Mouse (Mus musculus) MEL-GATA-1-ER (cell line): ENCODE measurements around the gene Vmn2r61.

Experiments used
- DNase-seq: peaks from one replicate; pipeline ENCODE4 v3.0.0-alpha.2; 2012; ENCODE audit warnings: low read depth; ENCODE audit errors: extremely low read depth

Gene Vmn2r61

DNA sequence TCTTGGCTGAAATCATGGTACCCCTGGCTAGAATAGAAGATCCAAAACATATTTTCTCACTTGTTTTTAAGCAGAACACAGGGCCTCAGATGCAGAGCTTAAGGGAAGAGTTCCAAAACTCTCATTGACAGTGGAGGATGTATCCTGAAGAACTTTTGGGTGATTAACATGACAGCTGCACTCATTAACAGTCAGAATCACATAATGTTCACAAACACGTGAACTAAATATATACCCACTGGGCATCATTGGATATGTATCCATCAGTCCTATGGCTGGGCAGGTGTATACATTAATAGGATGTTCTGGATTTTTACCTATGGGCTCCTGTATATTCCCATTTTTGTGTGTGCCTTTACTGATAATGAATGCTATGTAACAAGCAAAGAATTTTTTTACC lies at the start of gene Vmn2r61:
Vmn2r61 (plus strand) TSS at position 301 of the 400 bp plus-strand sequence.
- no peak for DNase-seq
